Mouse (Mus musculus) G1E (cell line): ENCODE measurements around the gene Gbp7.
"Not testable (repeated sequence)": the region's sequence is repeated elsewhere in the genome, so short reads cannot be mapped to it uniquely, and the experiment has no call there.

Source experiments
- CTCF ChIP-seq: IDR thresholded peaks from 2 replicates; pipeline ENCODE4 v1.5.1; 2012; ENCODE audit warnings: low read depth, low read length, inconsistent platforms, mixed read lengths
- GATA1 ChIP-seq: IDR thresholded peaks from 2 replicates; pipeline ENCODE4 v1.6.1; 2012; ENCODE audit warnings: borderline replicate concordance, low read length, inconsistent platforms, mixed read lengths
- GATA2 ChIP-seq: IDR thresholded peaks from 2 replicates; pipeline ENCODE4 v1.6.1; 2012; ENCODE audit warnings: low read depth, low read length, inconsistent platforms, borderline replicate concordance
- TAL1 ChIP-seq: conservative IDR thresholded peaks from 2 replicates; pipeline ENCODE4 v1.6.1; 2012; ENCODE audit warnings: low read depth, low read length, inconsistent platforms, mixed read lengths

DNA sequence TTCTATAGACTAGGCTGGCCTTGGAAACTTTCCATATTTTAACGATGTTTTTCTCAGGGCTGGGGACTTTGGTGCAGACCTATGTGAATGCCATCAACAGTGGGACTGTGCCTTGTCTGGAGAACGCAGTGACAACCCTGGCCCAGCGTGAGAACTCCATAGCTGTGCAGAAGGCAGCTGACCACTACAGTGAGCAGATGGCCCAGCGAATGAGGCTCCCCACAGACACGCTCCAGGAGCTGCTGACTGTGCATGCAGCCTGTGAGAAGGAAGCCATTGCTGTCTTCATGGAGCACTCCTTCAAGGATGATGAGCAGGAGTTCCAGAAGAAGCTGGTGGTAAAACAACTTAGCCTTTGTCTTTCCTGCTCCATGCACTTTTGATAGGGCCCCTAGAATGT lies 37.3 kb downstream of the Gbp7 start:
- not testable (repeated sequence) for TF ChIP-seq CTCF, GATA2, TAL1, GATA1
